Mouse (Mus musculus) spleen, adult 2 months (tissue): ENCODE results near the gene Stambpl1.

ENCODE experiments used
- CTCF ChIP-seq: fragments of 200-500 bp; IDR thresholded peaks from 2 replicates; pipeline ENCODE4 v1.5.1; 2011; ENCODE audit warnings: mild to moderate bottlenecking, inconsistent platforms; ENCODE audit not compliant: insufficient read depth, insufficient read length, insufficient replicate concordance; ENCODE audit errors: extremely low read depth
- POLR2A ChIP-seq: fragments of 200-500 bp; IDR thresholded peaks from 2 replicates; pipeline ENCODE4 v1.6.1; 2011; ENCODE audit warnings: low read depth, low read length, inconsistent platforms

DNA sequence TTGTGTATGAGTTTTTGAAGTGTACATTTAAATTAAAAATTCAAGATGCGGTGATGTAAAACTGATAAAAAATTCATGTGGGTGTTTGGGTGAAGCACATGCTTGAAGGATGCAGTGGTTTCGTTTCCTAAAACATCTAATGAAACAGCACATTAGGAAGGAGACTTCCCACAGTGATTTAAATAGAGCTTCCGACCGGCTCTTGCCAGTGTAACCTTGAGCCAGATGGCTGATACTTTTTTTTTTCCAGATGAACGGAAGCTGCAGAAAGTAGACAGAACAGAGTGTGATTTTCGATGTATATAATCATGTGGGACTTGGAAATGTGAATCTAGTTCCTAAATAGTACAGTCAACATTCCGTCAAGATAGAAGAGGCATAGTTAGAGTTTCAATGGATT is 39.6 kb downstream of the Stambpl1 start:
- no peak for TF ChIP-seq POLR2A
- TF ChIP-seq CTCF: no peak
